Mouse (Mus musculus): ENCODE results near the gene Ccdc85a.

The Ccdc85a gene

DNA sequence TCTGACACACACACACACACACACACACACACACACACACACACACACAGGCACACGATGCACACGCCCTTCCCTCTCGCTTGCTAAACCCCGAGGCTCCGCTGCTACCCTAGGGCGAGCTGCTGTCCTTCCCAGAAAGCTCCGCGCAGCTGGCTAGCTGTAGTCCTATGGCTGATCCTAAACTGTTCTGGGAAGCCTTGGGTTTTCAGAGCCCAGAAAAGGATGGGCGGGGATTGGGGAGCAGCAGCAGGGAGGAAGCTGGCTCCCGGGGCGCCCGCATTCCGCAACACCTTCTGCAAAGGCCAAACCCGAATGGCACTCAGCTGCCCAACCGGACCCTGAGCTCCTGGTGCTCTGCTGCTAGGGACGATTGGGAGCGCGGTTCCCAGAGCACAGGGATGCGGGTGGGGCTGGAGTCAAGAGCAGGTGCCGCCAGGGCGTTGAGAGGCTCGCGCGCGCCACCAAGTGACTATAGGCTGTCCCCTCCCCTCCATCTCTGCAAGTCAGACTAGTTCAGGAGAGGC is at the start of gene Ccdc85a:
Gene Ccdc85a, minus strand, starts transcription at position 414 of the 524 bp plus-strand sequence.
- DNase-seq, result peak; percentile 82

GRCm38 (mm10) chr11:28633571-28634125 is 49.5 kb upstream of the Ccdc85a start:
- DNase-seq, result no peak

- DNase-seq, result no peak
Measured at GRCm38 (mm10) chr11:28633093-28633492, 49.0 kb upstream of the Ccdc85a start.

- DNase-seq, result peak; percentile 8
Measured at GRCm38 (mm10) chr11:28630771-28631170, 46.6 kb upstream of the Ccdc85a start.

- no peak for DNase-seq
Measured at GRCm38 (mm10) chr11:28610781-28611491, 26.8 kb upstream of the Ccdc85a start.

DNA sequence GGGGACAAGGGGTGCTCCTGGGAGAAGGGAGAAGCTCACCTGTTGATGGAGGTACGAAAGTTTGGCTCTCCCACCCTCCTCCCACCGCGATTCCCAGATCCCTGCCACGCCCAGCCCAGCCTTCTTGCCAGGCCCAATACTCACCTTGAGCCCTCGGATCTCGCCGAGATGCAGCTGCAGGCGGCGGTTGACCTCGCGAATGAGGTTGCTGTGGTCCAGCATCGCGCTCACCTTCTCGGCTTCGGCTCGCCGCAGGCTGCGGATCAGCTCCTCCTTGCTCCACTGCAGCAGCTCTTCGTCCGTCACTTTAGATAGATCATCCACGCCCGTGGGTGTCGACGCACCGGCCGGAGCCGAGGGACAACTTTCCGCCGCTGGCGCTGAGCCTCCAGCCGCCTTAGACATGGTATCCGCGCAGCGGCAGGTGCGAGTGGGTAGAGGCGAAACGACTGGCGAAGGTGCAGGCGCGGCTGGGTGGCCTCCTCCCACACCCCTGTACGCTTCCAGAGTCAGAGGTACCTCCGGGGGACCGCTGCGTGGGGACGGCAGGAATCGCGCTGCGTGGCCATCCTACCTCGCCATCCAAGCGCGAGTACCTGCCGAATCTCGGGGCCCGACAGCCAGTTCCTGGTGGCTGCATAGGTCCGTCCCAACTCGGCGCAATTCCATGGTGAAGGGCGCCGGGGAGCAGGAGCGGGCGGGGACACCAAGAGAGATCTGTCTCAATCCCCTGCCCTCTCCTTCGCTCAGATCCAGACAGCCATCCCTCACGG is 800 bp downstream of the Ccdc85a start:
- peak; percentile 16 for DNase-seq

GRCm38 (mm10) chr11:28582218-28582617 is 1.9 kb downstream of the Ccdc85a start:
- DNase-seq, result peak; percentile 41

DNA sequence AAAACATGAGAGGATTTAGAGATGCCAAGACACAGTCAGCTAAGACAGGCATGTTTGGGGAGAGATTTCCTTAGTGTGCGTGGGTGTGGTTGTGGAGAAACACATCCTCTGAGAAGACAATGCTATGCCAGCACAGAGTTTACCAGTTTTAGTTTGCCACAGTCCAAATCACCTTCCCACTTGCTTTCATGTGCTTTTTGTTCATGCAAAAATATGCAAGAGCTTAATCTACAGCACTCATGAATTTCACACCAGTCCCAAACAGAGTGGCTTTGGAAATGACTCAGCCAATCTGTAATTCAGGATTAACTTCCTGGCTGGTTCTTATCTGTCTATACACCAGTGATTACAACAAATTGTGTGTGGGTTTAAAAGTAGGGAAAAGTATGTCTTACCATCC is 11.7 kb downstream of the Ccdc85a start:
- no peak for DNase-seq

GRCm38 (mm10) chr11:28556420-28556819 is 27.7 kb downstream of the Ccdc85a start:
- no peak for DNase-seq

DNA sequence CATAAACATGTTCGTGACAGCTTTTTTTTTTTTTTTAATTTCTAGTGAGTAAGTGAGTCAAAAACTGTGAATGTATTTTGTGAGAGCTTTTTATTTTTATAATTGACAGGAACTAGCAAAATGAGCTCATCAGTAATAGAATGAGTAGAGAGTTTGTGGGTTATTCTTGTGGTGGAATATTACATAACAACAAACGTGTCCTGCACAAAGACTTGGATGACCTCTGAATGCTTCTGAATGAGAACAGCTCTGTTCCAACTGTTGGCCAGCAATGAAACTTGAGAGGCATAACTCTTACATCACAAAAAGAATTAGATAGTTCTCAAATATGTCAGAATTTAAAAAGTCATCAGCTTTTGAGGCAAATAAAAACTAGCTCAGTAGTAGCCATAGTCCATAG is 40.7 kb downstream of the Ccdc85a start:
- DNase-seq, result no peak

DNA sequence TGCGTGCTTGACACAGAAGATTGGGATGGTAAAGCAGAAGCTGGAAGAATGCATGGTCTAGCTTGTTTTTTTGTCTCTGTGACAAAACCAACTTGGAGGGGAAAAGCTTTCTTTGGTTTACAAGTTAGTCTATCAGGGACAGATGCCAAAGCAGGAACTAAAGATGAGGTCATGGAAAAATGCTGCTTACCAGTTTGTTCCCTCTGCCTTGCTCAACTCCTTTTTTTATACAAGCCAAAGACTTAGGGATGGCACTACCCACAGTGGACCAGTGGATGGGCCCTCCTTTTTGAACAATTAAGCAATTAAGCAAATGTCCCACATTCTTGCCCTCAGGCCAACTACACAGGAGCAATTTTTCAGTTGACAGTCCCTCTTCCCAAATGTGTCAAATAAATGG is 42.8 kb downstream of the Ccdc85a start:
- DNase-seq, result no peak

DNA sequence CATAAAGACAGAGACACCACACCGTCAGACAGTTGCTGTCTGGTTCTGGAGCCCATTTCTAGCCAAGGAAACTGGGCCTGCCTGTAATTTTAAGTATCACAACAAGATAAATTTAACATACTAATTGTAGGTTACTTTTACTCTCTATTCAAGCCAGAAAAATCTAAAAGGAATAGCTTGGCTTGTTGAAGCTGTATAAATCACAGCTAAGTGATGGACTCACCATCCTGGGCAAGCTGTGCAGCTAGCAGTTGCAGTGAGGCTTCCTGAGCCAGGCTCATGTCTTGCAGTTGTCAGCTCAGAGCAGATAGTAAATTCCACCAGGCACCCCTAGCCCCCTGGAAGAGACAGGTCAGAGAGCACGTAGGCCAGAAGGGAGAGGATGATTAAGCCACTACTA is 50.8 kb downstream of the Ccdc85a start:
- DNase-seq, result no peak

- DNase-seq, result no peak
Measured at GRCm38 (mm10) chr11:28501190-28501589, 82.9 kb downstream of the Ccdc85a start.

- DNase-seq, result peak; percentile 4
Measured at GRCm38 (mm10) chr11:28497034-28497433, 87.1 kb downstream of the Ccdc85a start.

GRCm38 (mm10) chr11:28493362-28493761 is 90.8 kb downstream of the Ccdc85a start:
- DNase-seq, result no peak

- DNase-seq, result peak; percentile 6
Measured at GRCm38 (mm10) chr11:28491330-28491729, 92.8 kb downstream of the Ccdc85a start.

- DNase-seq, result no peak
Measured at GRCm38 (mm10) chr11:28484083-28484729, 99.9 kb downstream of the Ccdc85a start.

- no peak for DNase-seq
Measured at GRCm38 (mm10) chr11:28477088-28477487, 107.0 kb downstream of the Ccdc85a start.

GRCm38 (mm10) chr11:28465726-28466125 is 118.4 kb downstream of the Ccdc85a start:
- DNase-seq, result no peak

DNA sequence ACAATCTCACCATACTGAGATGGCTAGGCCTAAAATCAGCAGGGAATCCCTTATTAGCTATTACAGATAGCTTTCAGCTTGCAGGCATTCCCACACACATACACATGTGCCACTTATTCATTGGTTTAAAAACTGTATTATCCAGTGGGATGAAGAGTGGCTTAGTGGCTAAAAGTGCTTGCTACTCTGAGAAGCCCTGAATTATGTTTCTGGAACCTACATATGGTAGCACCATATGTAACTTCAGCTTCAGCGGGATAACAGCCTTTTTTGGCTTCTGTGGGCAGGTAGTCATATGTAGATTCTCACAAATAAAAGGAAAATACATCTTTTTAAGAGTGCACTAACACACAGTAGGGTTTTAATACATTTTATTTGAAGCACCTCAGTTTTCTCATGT is 119.2 kb downstream of the Ccdc85a start:
- DNase-seq, result no peak

GRCm38 (mm10) chr11:28459165-28459564 is 125.0 kb downstream of the Ccdc85a start:
- no peak for DNase-seq

DNA sequence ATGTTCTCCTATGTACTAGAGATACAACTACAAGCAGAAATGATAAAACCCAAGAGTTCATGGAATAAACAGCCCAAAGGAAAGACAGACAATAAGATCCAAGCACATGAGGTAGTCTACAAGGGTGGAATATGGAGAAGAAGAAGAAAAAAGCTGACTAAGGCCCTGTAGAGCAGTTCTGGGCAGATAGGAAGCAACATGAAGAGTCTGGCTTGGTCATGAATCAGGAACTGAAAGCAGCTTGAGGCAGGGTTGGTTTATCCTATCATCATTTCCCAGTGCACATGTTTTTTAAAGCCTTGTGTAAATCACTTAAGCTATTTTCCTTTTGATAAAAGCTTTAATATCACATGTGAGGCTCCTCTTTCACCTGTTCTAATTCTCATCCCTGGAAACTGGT is 144.2 kb downstream of the Ccdc85a start:
- no peak for DNase-seq
